Mouse (Mus musculus) hindbrain, embryonic 12.5 days (tissue): ENCODE results near the gene Catsper2. TPM values are rescaled to one million over a fixed set of nuclear protein-coding genes. Genes with fewer than 3 reads are reported as not detected.
A peak's percentile ranks its signal among the peaks of the same experiment; 100 is the strongest.

Experiments
- ATAC-seq: fragments of 200-750 bp; cut with Nextera tagmentation; 2 replicates; pipeline ENCODE4 v1.8.0; 2017; ENCODE audit warnings: moderate TSS enrichment; ENCODE audit not compliant: low FRiP score
- H3K27ac ChIP-seq: fragments of 300-500 bp; sonication (generic); 2 replicates; pipeline ENCODE4 v1.5.1; 2016; ENCODE audit warnings: mild to moderate bottlenecking
- H3K27me3 ChIP-seq: fragments of 300-500 bp; sonication (generic); 2 replicates; pipeline ENCODE4 v1.6.1; 2016; ENCODE audit warnings: mild to moderate bottlenecking
- H3K36me3 ChIP-seq: fragments of 300-500 bp; sonication (generic); 2 replicates; pipeline ENCODE4 v1.6.1; 2016; ENCODE audit warnings: mild to moderate bottlenecking
- H3K4me1 ChIP-seq: fragments of 300-500 bp; sonication (generic); 2 replicates; pipeline ENCODE4 v1.6.1; 2016
- H3K4me2 ChIP-seq: fragments of 300-500 bp; sonication (generic); replicated peaks from 2 replicates; pipeline ENCODE4 v1.6.1; 2016; ENCODE audit warnings: mild to moderate bottlenecking
- H3K4me3 ChIP-seq: fragments of 300-500 bp; sonication (generic); 2 replicates; pipeline ENCODE4 v1.5.1; 2016; ENCODE audit warnings: mild to moderate bottlenecking
- H3K9ac ChIP-seq: fragments of 300-500 bp; sonication (generic); 2 replicates; pipeline ENCODE4 v1.6.1; 2016; ENCODE audit warnings: mild to moderate bottlenecking, moderate library complexity
- H3K9me3 ChIP-seq: fragments of 300-500 bp; sonication (generic); replicated peaks from 2 replicates; pipeline ENCODE4 v1.6.1; 2016; ENCODE audit warnings: mild to moderate bottlenecking
- WGBS: fragments of 180-500 bp; shearing (Covaris S2); methylation state at CpG from one replicate; pipeline ENCODE4 v1.1.7; 2016; 5-methylcytosine and 5-hydroxymethylcytosine counted together
- polyA plus RNA-seq: library from polyadenylated mRNA; unstranded; fragments of >200 nt; fragmentation: Nextera tagmentation; extraction: Ambion mirVana; gene quantifications from 2 replicates; pipeline ENCODE4 v1.2.1, GENCODE M21; 2016

Catsper2 gene
- polyA plus RNA-seq, 1 experiment from 2014 or later, result 4.1 TPM

DNA sequence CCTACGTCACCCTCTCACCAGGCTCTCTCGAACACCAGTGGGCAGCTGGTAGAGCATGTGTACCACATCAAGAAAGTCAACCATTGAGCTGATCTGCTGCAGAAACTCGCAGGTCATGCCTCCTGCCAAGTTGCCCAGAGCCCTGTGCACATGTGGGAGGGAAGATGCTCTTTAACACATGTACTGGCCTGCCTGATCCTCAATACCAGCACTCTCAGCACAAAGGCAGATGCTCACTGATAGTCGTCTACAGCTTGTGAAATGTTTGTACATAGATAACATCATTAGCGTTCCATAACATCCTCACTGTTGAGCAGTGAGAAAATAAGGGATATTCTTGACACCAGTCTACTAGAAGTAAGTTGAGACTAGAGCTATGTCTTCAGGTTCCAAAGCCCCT is 42.7 kb downstream of the Catsper2 start:
- Histone ChIP-seq H3K4me3 (no peak overlapping the region), H3K9me3 (0 out of 2 replicates have a peak, but pooled peaks cover 2% of the 10 kb centered on the region), H3K4me2 (no peak overlapping the region), H3K9ac (no peak overlapping the region), H3K4me1 (no peaks in the 10 kb centered on the region), H3K27ac (no peak overlapping the region), H3K36me3 (no peaks in the 10 kb centered on the region), H3K27me3 (no peaks in the 10 kb centered on the region)
- ATAC-seq, result no peak
- WGBS, result 86% methylated on average over 5 of the region's 5 CpGs

- Histone ChIP-seq H3K4me1 (no peaks in the 10 kb centered on the region), H3K9me3 (0 out of 2 replicates have a peak, but pooled peaks cover 2% of the 10 kb centered on the region), H3K36me3 (no peaks in the 10 kb centered on the region), H3K4me3 (no peak overlapping the region), H3K9ac (no peak overlapping the region), H3K4me2 (no peak overlapping the region), H3K27ac (no peak overlapping the region), H3K27me3 (no peaks in the 10 kb centered on the region)
- 91% methylated on average over 2 of the region's 2 CpGs for WGBS
- ATAC-seq, result no peak
These were observed 44.8 kb downstream of the Catsper2 start for GRCm38 (mm10) chr2:121368831-121369230.

GRCm38 (mm10) chr2:121363656-121364055 is 49.9 kb downstream of the Catsper2 start:
- Histone ChIP-seq H3K27ac (no peak overlapping the region), H3K4me2 (no peak overlapping the region), H3K4me3 (no peak overlapping the region), H3K27me3 (peaks cover 8% of the 10 kb centered on the region), H3K36me3 (no peaks in the 10 kb centered on the region), H3K9me3 (no peaks in the 10 kb centered on the region), H3K4me1 (peaks cover 3% of the 10 kb centered on the region; the same call in 1 of the 2 replicates), H3K9ac (no peak overlapping the region)
- ATAC-seq, result no peak
- 81% methylated on average over 3 of the region's 3 CpGs for WGBS

GRCm38 (mm10) chr2:121359461-121359860 is 54.1 kb downstream of the Catsper2 start:
- Histone ChIP-seq H3K4me3 (no peak overlapping the region), H3K4me2 (peak overlapping the region; percentile 53; the same call in 1 of the 2 replicates), H3K27me3 (peaks cover 28% of the 10 kb centered on the region), H3K9ac (no peak overlapping the region), H3K36me3 (no peaks in the 10 kb centered on the region), H3K4me1 (peaks cover 13% of the 10 kb centered on the region), H3K9me3 (no peaks in the 10 kb centered on the region), H3K27ac (no peak overlapping the region)
- ATAC-seq, result no peak
- WGBS, result 55% methylated on average over 4 of the region's 4 CpGs

DNA sequence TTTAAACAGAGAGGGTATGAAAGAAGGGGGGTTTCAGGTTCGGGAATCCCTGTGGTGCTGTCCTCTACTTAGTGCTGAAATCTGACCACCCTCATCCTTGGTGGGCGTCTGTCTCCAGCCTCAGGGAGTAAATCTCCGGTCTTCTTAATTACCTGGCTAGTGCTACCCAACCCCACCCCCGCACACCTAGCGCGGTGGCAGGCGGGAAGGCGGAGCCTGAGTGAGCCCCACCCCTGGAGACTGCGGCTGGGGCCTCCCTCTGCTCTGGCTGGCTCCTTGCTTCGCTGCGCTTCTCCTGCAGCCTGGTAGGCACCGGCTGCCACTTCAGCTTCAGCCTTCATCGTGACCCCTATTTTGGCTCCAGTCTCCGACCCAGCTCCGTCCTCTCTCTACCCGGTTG is 55.2 kb downstream of the Catsper2 start:
- no peak overlapping the region for H3K27ac ChIP-seq
- no peaks in the 10 kb centered on the region for H3K36me3 ChIP-seq
- ATAC-seq, result peak; percentile 53; the same call in 1 of the 2 replicates
- H3K4me1 ChIP-seq, result peaks cover 18% of the 10 kb centered on the region
- H3K4me3 ChIP-seq, result peak overlapping the region; percentile 34
- H3K4me2 ChIP-seq, result peak overlapping the region; percentile 53
- no peaks in the 10 kb centered on the region for H3K9me3 ChIP-seq
- H3K9ac ChIP-seq, result peak overlapping the region; percentile 59; the same call in 1 of the 2 replicates
- WGBS, result under 1% methylated on average over 16 of the region's 16 CpGs
- H3K27me3 ChIP-seq, result peaks cover 28% of the 10 kb centered on the region

- no peaks in the 10 kb centered on the region for H3K36me3 ChIP-seq
- H3K9me3 ChIP-seq, result no peaks in the 10 kb centered on the region
- peak overlapping the region; percentile 53 for H3K4me2 ChIP-seq
- no peak for ATAC-seq
- WGBS, result 7% methylated on average over 4 of the region's 4 CpGs
- no peak overlapping the region for H3K9ac ChIP-seq
- H3K27me3 ChIP-seq, result peaks cover 28% of the 10 kb centered on the region
- no peak overlapping the region for H3K27ac ChIP-seq
- H3K4me3 ChIP-seq, result peak overlapping the region; percentile 34; the same call in 1 of the 2 replicates
- peaks cover 18% of the 10 kb centered on the region for H3K4me1 ChIP-seq
These were observed 55.6 kb downstream of the Catsper2 start for GRCm38 (mm10) chr2:121357961-121358360.

- H3K27me3 ChIP-seq, result peaks cover 28% of the 10 kb centered on the region
- WGBS, result 62% methylated on average over 5 of the region's 5 CpGs
- H3K4me3 ChIP-seq, result peak within 1 kb of the TSS; percentile 34
- ATAC-seq, result no peak
- H3K9me3 ChIP-seq, result no peaks in the 10 kb centered on the region
- peaks cover 18% of the 10 kb centered on the region for H3K4me1 ChIP-seq
- H3K27ac ChIP-seq, result no peak within 1 kb of the TSS
- no peaks in the 10 kb centered on the region for H3K36me3 ChIP-seq
- peak within 1 kb of the TSS; percentile 59; the same call in 1 of the 2 replicates for H3K9ac ChIP-seq
- H3K4me2 ChIP-seq, result peak within 1 kb of the TSS; percentile 53
These were observed 56.1 kb downstream of the Catsper2 start, which contains the start of gene Ckmt1 for GRCm38 (mm10) chr2:121357494-121357893. Ckmt1 (plus strand) TSS chr2:121357714.

DNA sequence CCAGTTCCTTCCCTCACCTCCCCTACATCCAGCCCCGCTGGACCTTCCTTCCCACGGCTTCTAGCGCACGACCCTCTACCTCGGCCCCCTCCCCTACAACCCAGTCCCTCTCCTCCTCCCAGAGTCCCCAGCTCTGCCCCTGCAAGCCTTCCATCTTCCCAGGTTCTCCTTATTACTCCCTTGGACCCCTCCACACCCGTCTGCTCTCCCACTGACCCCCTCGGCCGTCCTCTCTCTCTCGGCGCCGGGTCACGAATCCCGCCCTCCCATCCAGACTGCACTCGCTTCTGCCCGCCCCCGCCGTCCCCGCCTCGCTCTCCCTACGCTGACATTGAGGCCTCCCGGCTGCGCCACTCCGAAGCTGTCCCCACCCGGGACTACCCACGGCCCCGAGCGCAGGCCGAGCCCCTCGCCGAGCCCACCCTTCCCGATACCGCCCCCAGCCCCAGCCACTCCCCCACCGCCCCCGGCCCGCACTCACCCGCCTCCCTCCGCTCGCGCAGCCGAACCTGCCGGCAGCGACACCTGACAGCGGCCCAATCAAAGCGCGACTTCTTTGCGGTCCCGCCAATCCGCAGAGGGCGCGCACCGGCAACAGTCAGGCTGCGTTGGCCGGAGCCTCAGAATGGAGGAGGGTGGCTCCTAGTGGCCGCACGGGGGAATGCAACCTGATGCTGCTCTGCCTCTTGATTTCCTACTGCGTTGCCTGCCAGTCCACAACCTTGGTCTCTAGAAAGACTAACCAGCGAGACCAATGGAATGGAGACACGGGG is 58.6 kb downstream of the Catsper2 start, which contains the start of gene Ppip5k1:
Gene Ppip5k1 (minus strand): TSS at position 577 of the 773 bp plus-strand sequence.
- H3K9ac ChIP-seq, result peak within 1 kb of the TSS; percentile 84
- H3K27me3 ChIP-seq, result peaks cover 28% of the 10 kb centered on the region
- peak within 1 kb of the TSS; percentile 70 for H3K4me2 ChIP-seq
- 0 out of 2 replicates have a peak, but pooled peaks cover under 1% of the 10 kb centered on the region for H3K36me3 ChIP-seq
- no peaks in the 10 kb centered on the region for H3K9me3 ChIP-seq
- peaks cover 18% of the 10 kb centered on the region for H3K4me1 ChIP-seq
- ATAC-seq, result peak; percentile 95
- H3K4me3 ChIP-seq, result peak within 1 kb of the TSS; percentile 77
- H3K27ac ChIP-seq, result peak within 1 kb of the TSS; percentile 88
- WGBS, result under 1% methylated on average over 44 of the region's 58 CpGs

DNA sequence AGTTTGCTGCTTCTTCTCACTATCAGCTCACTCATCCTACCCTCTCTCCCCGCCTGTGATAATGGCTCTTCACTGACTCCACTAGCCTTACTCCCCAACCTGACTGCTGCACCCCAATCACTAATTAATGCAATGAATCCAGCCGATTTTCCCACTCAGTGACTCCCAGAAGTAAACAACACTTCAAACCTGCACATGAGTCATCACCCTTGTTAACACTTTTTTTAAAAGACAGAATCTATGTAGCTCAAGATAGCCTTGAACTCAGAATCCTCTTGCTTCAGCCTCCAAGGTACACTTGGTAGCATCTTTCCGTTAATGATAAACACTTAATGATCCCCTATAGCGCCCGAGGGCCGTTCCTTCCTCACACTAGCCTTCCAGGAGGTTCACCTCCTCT is 59.2 kb downstream of the Catsper2 start:
- Histone ChIP-seq H3K4me2 (peak overlapping the region; percentile 70), H3K4me3 (peak overlapping the region; percentile 77), H3K27ac (peak overlapping the region; percentile 88), H3K36me3 (peaks cover 7% of the 10 kb centered on the region; the same call in 1 of the 2 replicates), H3K9me3 (no peaks in the 10 kb centered on the region), H3K9ac (peak overlapping the region; percentile 84), H3K27me3 (peaks cover 22% of the 10 kb centered on the region), H3K4me1 (peaks cover 18% of the 10 kb centered on the region)
- no peak for ATAC-seq
- 8% methylated on average over 6 of the region's 6 CpGs for WGBS

- 70% methylated on average over 8 of the region's 8 CpGs for WGBS
These were observed 60.4 kb downstream of the Catsper2 start for GRCm38 (mm10) chr2:121353156-121353555.

More at GRCm38 (mm10) chr2:121353156-121353555, 60.4 kb downstream of the Catsper2 start:
- Histone ChIP-seq H3K9ac (no peak overlapping the region), H3K9me3 (no peaks in the 10 kb centered on the region), H3K27me3 (peaks cover 18% of the 10 kb centered on the region), H3K4me3 (no peak overlapping the region), H3K27ac (no peak overlapping the region), H3K4me1 (peaks cover 10% of the 10 kb centered on the region), H3K4me2 (no peak overlapping the region), H3K36me3 (peaks cover 13% of the 10 kb centered on the region; the same call in 1 of the 2 replicates)
- no peak for ATAC-seq
